In genomic region chr4:45890066-45890761, GRCm38 (mm10) we compare ENCODE assay signal across 8 mouse cellular contexts. TPM values are rescaled to one million over a fixed set of nuclear protein-coding genes. Genes with fewer than 3 reads are reported as not detected.
A peak's percentile ranks its signal among the peaks of the same experiment; 100 is the strongest.
DNase-seq lines count a peak whose midpoint lies in the region; ATAC-seq lines count a peak whose summit lies in the region.

Ccdc180 (plus strand) TSS chr4:45890303.

- peaks cover 11% of the 10 kb centered on the region for H3K4me1 ChIP-seq in forebrain, embryonic 13.5 days
- H3K4me1 ChIP-seq in hindbrain, embryonic 10.5 days (replicated peaks): peaks cover 16% of the 10 kb centered on the region
- peaks cover 6% of the 10 kb centered on the region for H3K4me1 ChIP-seq in lung, embryonic 16.5 days (replicated peaks; ENCODE audit: control insufficient read depth, insufficient read depth, low read length)

- DNase-seq in 416B (ENCODE audit: low read depth): peak; percentile 77
- peak; percentile 74 to 83 for DNase-seq in adrenal gland, adult 18-20 months (ENCODE audit: low spot score in 2 of 2)
- DNase-seq in hindbrain, embryonic 10.5 days (ENCODE audit: low spot score): peak; percentile 82
- DNase-seq in layer of hippocampus, adult 18-20 months (ENCODE audit: low spot score in 2 of 2): peak; percentile 9 to 17
- DNase-seq in thymus, postnatal 0 days (ENCODE audit: low spot score): peak; percentile 65

- no peak within 1 kb of the TSS for H3K9ac ChIP-seq in forebrain, embryonic 13.5 days
- H3K9ac ChIP-seq in lung, embryonic 16.5 days (ENCODE audit: low read length): no peak within 1 kb of the TSS

- H3K4me3 ChIP-seq in forebrain, embryonic 13.5 days: no peak within 1 kb of the TSS
- peak within 1 kb of the TSS; percentile 29 for H3K4me3 ChIP-seq in hindbrain, embryonic 10.5 days
- no peak within 1 kb of the TSS for H3K4me3 ChIP-seq in lung, embryonic 16.5 days (ENCODE audit: low read length)

- no peaks in the 10 kb centered on the region for H3K27me3 ChIP-seq in forebrain, embryonic 13.5 days
- H3K27me3 ChIP-seq in hindbrain, embryonic 10.5 days (ENCODE audit: insufficient read depth, poor library complexity, severe bottlenecking): no peaks in the 10 kb centered on the region
- H3K27me3 ChIP-seq in lung, embryonic 16.5 days (ENCODE audit: control insufficient read depth, insufficient read depth, low read depth, low read length): no peaks in the 10 kb centered on the region

- peak within 1 kb of the TSS; percentile 41 for H3K4me2 ChIP-seq in forebrain, embryonic 13.5 days
- no peak within 1 kb of the TSS for H3K4me2 ChIP-seq in lung, embryonic 16.5 days (ENCODE audit: low read depth, low read length)

- H3K27ac ChIP-seq in forebrain, embryonic 13.5 days: no peak within 1 kb of the TSS
- no peak within 1 kb of the TSS for H3K27ac ChIP-seq in hindbrain, embryonic 10.5 days
- no peak within 1 kb of the TSS for H3K27ac ChIP-seq in lung, embryonic 16.5 days (ENCODE audit: low read length)

- WGBS in forebrain, embryonic 13.5 days: 12% methylated on average over 19 of the region's 19 CpGs
- 10% methylated on average over 19 of the region's 19 CpGs for WGBS in hindbrain, embryonic 10.5 days
- 16% methylated on average over 19 of the region's 19 CpGs for WGBS in lung, embryonic 16.5 days

- H3K36me3 ChIP-seq in forebrain, embryonic 13.5 days (ENCODE audit: poor library complexity, severe bottlenecking): no peaks in the 10 kb centered on the region
- H3K36me3 ChIP-seq in hindbrain, embryonic 10.5 days: no peaks in the 10 kb centered on the region
- no peaks in the 10 kb centered on the region for H3K36me3 ChIP-seq in lung, embryonic 16.5 days (ENCODE audit: control insufficient read depth, insufficient read depth, low read length)

- ATAC-seq in forebrain, embryonic 13.5 days: peak; percentile 51; the same call in 1 of the 2 replicates
- ATAC-seq in lung, embryonic 16.5 days (ENCODE audit: low read depth): peak; percentile 72; the same call in 1 of the 2 replicates
- ATAC-seq in neutrophil, adult 5-6 weeks (ENCODE audit: extremely low read depth, insufficient number of reproducible peaks, low FRiP score, poor library complexity, severe bottlenecking): peak; percentile 96

- no peaks in the 10 kb centered on the region for H3K9me3 ChIP-seq in forebrain, embryonic 13.5 days (replicated peaks)
- no peaks in the 10 kb centered on the region for H3K9me3 ChIP-seq in hindbrain, embryonic 10.5 days
- H3K9me3 ChIP-seq in lung, embryonic 16.5 days (ENCODE audit: control insufficient read depth, low read length): no peaks in the 10 kb centered on the region

RNA-seq across cellular contexts. Expression of gene Ccdc180, which starts in this region (rescaled TPM):
- under 1 TPM in 1 of 2 experiments, not detected in 1; 0.10 TPM for total RNA-seq in adrenal gland, adult 18-20 months (2021)
- 0.25 and 0.52 TPM in 2 replicates for polyA plus RNA-seq in forebrain, embryonic 13.5 days (2015; fragmentation: Nextera tagmentation; extraction: Ambion mirVana)
- 0.24 and 0.67 TPM in 2 replicates for polyA plus RNA-seq in hindbrain, embryonic 10.5 days (2016; fragmentation: Nextera tagmentation; extraction: Ambion mirVana)
- total RNA-seq in layer of hippocampus, adult 18-20 months (2021): under 1 TPM; 0.36 to 0.79 TPM
- 1.5 and 1.7 TPM in 2 replicates for polyA plus RNA-seq in lung, embryonic 16.5 days (2015; fragmentation: Nextera tagmentation; extraction: Ambion mirVana)
- 0.47 and 0.86 TPM in 2 replicates for total RNA-seq in neutrophil, adult 5-6 weeks (2017)
- 0.17 and 0.20 TPM in 2 replicates for polyA plus RNA-seq in thymus, postnatal 0 days (2015; fragmentation: Nextera tagmentation; extraction: Ambion mirVana)

Comparison
In these comparisons a context has a peak if more than half of its experiments do, and no peak if none do; other contexts are left out.
1. Peak in DNase-seq in adrenal gland, adult 18-20 months; RNA of the gene not detected or under 1 TPM.
2. Peak in ATAC-seq and H3K4me2 ChIP-seq in forebrain, embryonic 13.5 days; RNA of the gene not detected or under 1 TPM.
3. Peak in DNase-seq and H3K4me3 ChIP-seq in hindbrain, embryonic 10.5 days; RNA of the gene not detected or under 1 TPM.
4. Peak in DNase-seq in layer of hippocampus, adult 18-20 months; RNA of the gene not detected or under 1 TPM.
5. Peak in ATAC-seq in neutrophil, adult 5-6 weeks; RNA of the gene not detected or under 1 TPM.
6. Peak in DNase-seq in thymus, postnatal 0 days; RNA of the gene not detected or under 1 TPM.
7. DNase-seq: peak in every context shown above with its lines; median percentile 82 in hindbrain, embryonic 10.5 days; 78 in adrenal gland, adult 18-20 months; 77 in 416B; 65 in thymus, postnatal 0 days; 13 in layer of hippocampus, adult 18-20 months.